Mouse (Mus musculus) midbrain, postnatal 0 days (tissue): ENCODE measurements around the gene Haus8. TPM values are rescaled to one million over a fixed set of nuclear protein-coding genes. Genes with fewer than 3 reads are reported as not detected.
"Not testable (repeated sequence)": the region's sequence is repeated elsewhere in the genome, so short reads cannot be mapped to it uniquely, and the experiment has no call there.

Experiments used
- ATAC-seq: fragments of 200-750 bp; cut with Nextera tagmentation; 2 replicates; pipeline ENCODE4 v1.8.0; 2017; ENCODE audit warnings: moderate number of reproducible peaks, mild to moderate bottlenecking, moderate TSS enrichment, moderate library complexity; ENCODE audit not compliant: low FRiP score
- DNase-seq: peaks from one replicate; pipeline ENCODE4 v3.0.0-alpha.2; 2015; ENCODE audit warnings: low spot score
- H3K27ac ChIP-seq: fragments of 300-500 bp; sonication (generic); 2 replicates; pipeline ENCODE4 v1.5.1; 2014; ENCODE audit warnings: low read depth, mild to moderate bottlenecking, low read length, mixed read lengths
- H3K27me3 ChIP-seq: fragments of 300-500 bp; sonication (generic); 2 replicates; pipeline ENCODE4 v1.6.1; 2014; ENCODE audit warnings: low read length, control low read depth, mixed read lengths; ENCODE audit not compliant: insufficient read depth
- H3K36me3 ChIP-seq: fragments of 300-500 bp; sonication (generic); 2 replicates; pipeline ENCODE4 v1.6.1; 2014; ENCODE audit warnings: low read length, control low read depth, mixed read lengths; ENCODE audit not compliant: insufficient read depth
- H3K4me1 ChIP-seq: fragments of 300-500 bp; sonication (generic); 2 replicates; pipeline ENCODE4 v1.6.1; 2014; ENCODE audit warnings: mild to moderate bottlenecking, control low read depth, antibody characterized with exemption, low read length, mixed read lengths; ENCODE audit not compliant: insufficient read depth
- H3K4me2 ChIP-seq: fragments of 300-500 bp; sonication (generic); 2 replicates; pipeline ENCODE4 v1.6.1; 2014; ENCODE audit warnings: low read depth, mild to moderate bottlenecking, low read length, mixed read lengths; ENCODE audit not compliant: poor library complexity, severe bottlenecking
- H3K4me3 ChIP-seq: fragments of 300-500 bp; sonication (generic); 2 replicates; pipeline ENCODE4 v1.5.1; 2014; ENCODE audit warnings: low read depth, mild to moderate bottlenecking, low read length, moderate library complexity
- H3K9ac ChIP-seq: fragments of 300-500 bp; sonication (generic); replicated peaks from 2 replicates; pipeline ENCODE4 v1.6.1; 2014; ENCODE audit warnings: mild to moderate bottlenecking, low read length, moderate library complexity, mixed read lengths; ENCODE audit not compliant: poor library complexity, severe bottlenecking
- H3K9me3 ChIP-seq: fragments of 300-500 bp; sonication (generic); 2 replicates; pipeline ENCODE4 v1.6.1; 2016; ENCODE audit warnings: low read length, control low read depth
- CTCF ChIP-seq: IDR thresholded peaks from 2 replicates; pipeline ENCODE4 v1.5.1; 2016; ENCODE audit warnings: antibody characterized with exemption, mild to moderate bottlenecking
- WGBS: fragments of 180-500 bp; shearing (Covaris S2); extraction: QIAGEN DNeasy Blood & Tissue Kit; methylation state at CpG from one replicate; pipeline ENCODE4 v1.1.7; 2014; 5-methylcytosine and 5-hydroxymethylcytosine counted together
- polyA plus RNA-seq: library from polyadenylated mRNA; unstranded; fragments of >200 nt; fragmentation: Nextera tagmentation; extraction: Ambion mirVana; gene quantifications from 2 replicates; pipeline ENCODE4 v1.2.1, GENCODE M21; 2015
- total RNA-seq: library from RNA; depleted of rRNA; stranded (reverse); fragments of >200 nt; gene quantifications from 2 replicates; pipeline ENCODE4 v1.2.3, GENCODE M21; 2014; rRNA removed

Gene Haus8
- 26.2 and 27.8 TPM in 2 replicates for total RNA-seq
- polyA plus RNA-seq, result 46.2 and 49.6 TPM in 2 replicates

DNA sequence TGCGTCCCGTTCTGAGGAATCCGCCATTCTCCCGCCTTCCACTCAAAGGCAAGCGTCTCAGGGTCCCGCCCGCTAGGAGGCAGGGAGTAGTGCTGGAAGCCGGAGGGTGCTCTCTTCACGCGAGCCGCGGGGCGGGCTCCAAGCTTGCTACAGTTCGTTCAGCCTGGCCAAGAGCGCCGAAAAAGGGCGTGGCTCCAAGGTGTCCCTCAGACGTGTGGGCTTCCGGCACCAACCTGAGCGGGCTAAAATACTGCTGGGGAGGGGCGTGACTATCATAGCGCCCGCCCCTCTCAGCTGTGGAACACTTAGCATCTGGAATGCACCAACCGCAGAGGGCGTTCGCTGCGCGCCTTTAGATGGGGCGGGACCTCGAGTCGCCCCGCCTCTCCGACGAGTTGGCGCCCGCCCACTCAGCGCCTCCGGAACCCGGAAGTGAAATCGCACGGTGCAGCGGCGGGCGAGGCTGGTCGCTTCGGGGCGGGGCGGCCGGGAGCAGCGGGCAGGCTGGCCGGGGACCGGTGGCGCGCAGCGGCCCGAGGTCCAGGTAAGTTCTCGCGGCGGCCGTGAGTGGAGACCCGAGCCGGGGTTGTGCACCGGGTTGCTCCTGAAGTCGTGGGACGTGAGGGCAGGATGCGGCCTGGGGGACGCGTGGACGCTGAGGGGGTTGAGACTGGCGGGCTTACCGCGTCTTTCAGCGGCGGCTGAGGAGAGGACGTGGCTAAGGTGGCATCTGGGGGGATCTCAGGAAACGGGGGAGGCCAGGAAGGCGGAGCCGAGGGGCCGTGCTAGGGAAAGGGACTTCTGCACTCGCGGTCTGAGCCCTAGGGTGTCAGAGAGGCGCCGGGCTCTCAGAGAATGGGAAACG is at the start of gene Haus8, which contains the start of gene Myo9b:
Gene Haus8, minus strand, starts transcription at position 649 of the 865 bp plus-strand sequence.
Gene Myo9b, plus strand, starts transcription at position 429 of the 865 bp plus-strand sequence.
- Histone ChIP-seq H3K9ac (peak within 1 kb of the TSS; percentile 77), H3K36me3 (no peaks in the 10 kb centered on the region), H3K4me1 (peaks cover 7% of the 10 kb centered on the region; the same call in 1 of the 2 replicates), H3K9me3 (no peaks in the 10 kb centered on the region), H3K27ac (peak within 1 kb of the TSS; percentile 77), H3K4me3 (peak within 1 kb of the TSS; percentile 85), H3K27me3 (no peaks in the 10 kb centered on the region), H3K4me2 (peak within 1 kb of the TSS; percentile 76)
- DNase-seq, result peak; percentile 99
- peak; percentile 98 for ATAC-seq
- under 1% methylated on average over 77 of the region's 84 CpGs for WGBS
- peak; percentile 65 for TF ChIP-seq CTCF

DNA sequence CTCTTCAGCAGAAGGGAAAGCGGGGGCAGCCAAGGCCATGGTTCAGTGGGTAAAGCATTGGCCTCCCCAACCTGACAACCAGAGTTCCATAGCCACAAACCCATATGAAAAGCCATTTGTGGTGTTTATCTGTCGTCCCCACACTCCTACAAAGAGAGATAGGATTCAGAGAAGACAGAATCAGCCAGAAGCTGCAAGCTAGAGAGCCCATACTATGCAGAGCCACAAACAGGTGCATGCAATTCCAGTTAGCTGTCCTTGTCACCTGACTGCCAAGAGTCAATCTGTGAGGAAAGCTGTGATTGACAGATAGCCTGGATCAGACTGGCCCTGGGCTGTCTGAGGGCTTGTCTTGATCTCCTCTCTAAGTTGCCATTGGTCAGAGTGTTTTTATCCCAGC is 47.0 kb upstream of the Haus8 start:
- not testable (repeated sequence) for H3K4me1 ChIP-seq, H3K27ac ChIP-seq, ATAC-seq, DNase-seq, H3K4me3 ChIP-seq, H3K9me3 ChIP-seq, H3K9ac ChIP-seq, H3K27me3 ChIP-seq, H3K4me2 ChIP-seq
- whole genome bisulfite sequencing, result 86% methylated on average over 2 of the region's 2 CpGs
- peaks cover 33% of the 10 kb centered on the region for H3K36me3 ChIP-seq

DNA sequence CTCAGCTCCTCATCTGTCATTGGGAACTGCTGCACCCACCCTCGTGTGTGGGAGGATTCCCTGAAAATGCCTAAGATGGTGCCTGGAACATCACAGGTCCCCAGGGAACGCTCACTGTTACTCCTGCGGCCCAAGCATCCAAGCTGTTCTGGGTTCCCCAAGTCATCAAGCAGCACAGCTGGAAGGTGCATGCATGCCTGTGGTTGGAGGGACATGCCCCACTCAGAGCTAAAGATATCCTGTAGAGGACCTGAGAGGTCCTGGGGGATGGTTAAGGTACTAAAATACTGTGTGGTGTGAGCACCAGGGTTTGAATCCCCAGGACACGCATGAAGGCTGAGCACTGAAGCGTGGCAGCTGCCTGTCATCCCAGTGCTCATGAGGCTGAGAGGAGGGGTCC is 45.9 kb upstream of the Haus8 start:
- H3K4me2 ChIP-seq, ATAC-seq, DNase-seq, H3K27ac ChIP-seq, H3K9ac ChIP-seq, H3K9me3 ChIP-seq, H3K27me3 ChIP-seq, H3K4me3 ChIP-seq, H3K4me1 ChIP-seq: not testable (repeated sequence)
- peaks cover 22% of the 10 kb centered on the region for H3K36me3 ChIP-seq
- 77% methylated on average over 5 of the region's 5 CpGs for WGBS

DNA sequence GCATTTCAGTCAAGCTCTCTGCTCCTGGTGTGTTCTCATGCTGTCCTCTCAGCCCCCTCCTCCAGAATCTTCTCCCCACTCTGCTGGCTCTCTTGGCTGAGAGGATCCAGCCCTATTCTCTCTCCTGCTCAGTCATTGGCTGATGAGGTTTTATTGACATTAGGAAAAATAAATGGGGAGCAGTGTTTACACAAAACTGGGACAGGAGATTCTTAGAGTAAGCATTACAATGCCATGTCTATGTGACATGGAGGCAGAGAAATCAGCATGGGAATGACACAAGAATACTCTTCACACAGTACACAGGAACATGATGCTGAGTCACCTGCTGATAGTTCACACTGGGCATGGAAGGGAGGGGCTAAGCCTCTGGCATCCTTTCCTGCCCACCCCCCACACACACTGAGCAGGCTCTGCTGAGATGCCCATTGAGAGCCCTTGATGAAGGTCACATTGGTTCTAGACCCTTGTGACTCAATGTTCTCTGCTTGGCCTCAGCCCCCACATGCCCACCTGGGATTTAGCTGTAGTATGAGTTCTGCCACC is 43.8 kb upstream of the Haus8 start:
- no peak for TF ChIP-seq CTCF
- Histone ChIP-seq H3K9ac (no peak overlapping the region), H3K4me3 (no peak overlapping the region), H3K4me1 (no peaks in the 10 kb centered on the region), H3K27me3 (no peaks in the 10 kb centered on the region), H3K4me2 (no peak overlapping the region), H3K9me3 (no peaks in the 10 kb centered on the region), H3K36me3 (peaks cover 6% of the 10 kb centered on the region; the same call in 1 of the 2 replicates), H3K27ac (no peak overlapping the region)
- no peak for ATAC-seq
- no peak for DNase-seq

DNA sequence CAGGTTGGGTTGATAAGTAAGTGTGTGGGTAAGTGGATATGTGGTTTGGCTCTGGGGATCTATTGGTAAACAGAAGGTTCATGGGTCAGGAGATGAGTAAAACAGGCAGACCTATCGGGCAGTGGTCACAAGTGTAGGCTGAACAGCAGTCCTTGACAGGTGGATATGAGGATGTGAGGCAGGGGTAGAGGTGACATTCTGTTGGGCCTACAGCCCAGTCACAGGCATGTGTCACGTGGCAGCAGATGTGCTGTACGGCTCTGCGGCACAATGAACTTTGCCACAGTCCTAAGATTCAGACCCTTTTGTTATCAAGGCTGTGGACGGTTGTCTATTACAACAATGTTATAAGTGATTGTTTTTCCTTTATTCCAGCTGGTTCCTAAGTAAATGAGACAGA is 43.2 kb upstream of the Haus8 start:
- Histone ChIP-seq H3K9ac (no peak overlapping the region), H3K27me3 (no peaks in the 10 kb centered on the region), H3K4me3 (no peak overlapping the region), H3K4me1 (no peaks in the 10 kb centered on the region), H3K4me2 (no peak overlapping the region), H3K9me3 (no peaks in the 10 kb centered on the region), H3K27ac (no peak overlapping the region), H3K36me3 (peaks cover 6% of the 10 kb centered on the region; the same call in 1 of the 2 replicates)
- 90% methylated on average over 5 of the region's 5 CpGs for WGBS
- DNase-seq (no peak), ATAC-seq (0 out of 2 replicates have a peak, but pooled peaks have one; percentile 11)
- TF ChIP-seq CTCF, result no peak

DNA sequence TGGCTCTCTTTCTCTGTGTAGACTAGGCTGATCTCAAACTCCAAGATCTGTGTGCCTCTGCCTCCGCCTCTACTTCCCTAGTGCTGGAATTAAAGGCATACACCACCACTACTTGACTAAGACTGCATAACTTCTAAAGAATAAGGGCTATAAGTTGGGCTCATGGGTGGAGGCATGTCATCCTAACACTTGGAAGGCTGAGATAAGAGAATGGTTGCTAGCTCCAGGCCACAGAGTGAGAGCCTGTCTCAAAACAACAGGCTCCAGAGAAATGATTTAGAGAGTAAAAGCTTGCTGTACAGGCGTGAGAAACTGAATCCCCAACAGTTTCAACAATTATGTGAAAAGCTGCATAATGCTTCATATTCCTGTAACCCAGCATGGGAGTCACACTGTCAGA is 41.2 kb upstream of the Haus8 start:
- no peak for TF ChIP-seq CTCF
- Histone ChIP-seq H3K4me3 (no peak overlapping the region), H3K9me3 (no peaks in the 10 kb centered on the region), H3K4me1 (no peaks in the 10 kb centered on the region), H3K27ac (no peak overlapping the region), H3K27me3 (no peaks in the 10 kb centered on the region), H3K36me3 (peaks cover 6% of the 10 kb centered on the region; the same call in 1 of the 2 replicates), H3K9ac (no peak overlapping the region), H3K4me2 (no peak overlapping the region)
- ATAC-seq (no peak), DNase-seq (no peak)
- WGBS, result 88% methylated on average over 2 of the region's 2 CpGs
